Mouse (Mus musculus) spleen, adult 10 weeks (tissue): Measurements from ENCODE around the gene Gm45799. TPM values are rescaled to one million over a fixed set of nuclear protein-coding genes. Genes with fewer than 3 reads are reported as not detected.

ENCODE experiments used
- polyA plus RNA-seq: library from polyadenylated mRNA; stranded (reverse); fragments of 350-450 nt; fragmentation: Illumina TruSeq; extraction: RNeasy Lipid Tissue Mini Kit (QIAGEN cat#74804); gene quantifications from one replicate; pipeline ENCODE4 v1.2.3, GENCODE M21; 2015; ENCODE audit warnings: low replicate concordance; ENCODE audit not compliant: insufficient read depth

Gene Gm45799
- 6.7 TPM for polyA plus RNA-seq

GRCm38 (mm10) chr7:105640233-105640893 is at the start of gene Gm45799, which contains the start of gene Arfip2:
TSS of gene Gm45799 (plus strand) at chr7:105640552.
TSS of gene Arfip2 (minus strand) at chr7:105640416.

GRCm38 (mm10) chr7:105633127-105633800 is 7.1 kb upstream of the Gm45799 start, which contains the start of gene Trim3:
TSS of gene Trim3 (minus strand) at chr7:105633571.

GRCm38 (mm10) chr7:105639756-105640155 is 596 bp upstream of the Gm45799 start, which contains the start of gene Timm10b:
TSS of gene Timm10b (plus strand) at chr7:105640056.

GRCm38 (mm10) chr7:105650639-105651435 is 10.5 kb downstream of the Gm45799 start, which contains the start of gene Dnhd1:
TSS of gene Dnhd1 (plus strand) at chr7:105650827.

Other genes with a start within 250 kb of the Gm45799 start
- 19.9 TPM for gene Fam160a2, start 240.5 kb upstream of the Gm45799 start, polyA plus RNA-seq
- gene Cnga4, start 236.0 kb upstream of the Gm45799 start, polyA plus RNA-seq: not detected
- not detected for gene Cckbr, start 214.8 kb upstream of the Gm45799 start, polyA plus RNA-seq
- 12.3 TPM for gene Cavin3, start 158.3 kb upstream of the Gm45799 start, polyA plus RNA-seq
- gene Smpd1, start 86.2 kb upstream of the Gm45799 start, polyA plus RNA-seq: 12.2 TPM
- gene Apbb1, start 58.9 kb upstream of the Gm45799 start, polyA plus RNA-seq: 1.8 TPM
- 0.26 TPM for gene Hpx, start 40.4 kb upstream of the Gm45799 start, polyA plus RNA-seq
- 38.1 TPM for gene Trim3, start 7.0 kb upstream of the Gm45799 start, polyA plus RNA-seq
- 33.4 TPM for gene Timm10b, start 496 bp upstream of the Gm45799 start, polyA plus RNA-seq
- 23.6 TPM for gene Arfip2, start 136 bp upstream of the Gm45799 start, polyA plus RNA-seq
- 7.2 TPM for gene Dnhd1, start 10.3 kb downstream of the Gm45799 start, polyA plus RNA-seq
- gene Ilk, start 96.0 kb downstream of the Gm45799 start, polyA plus RNA-seq: 159 TPM
- gene Rrp8, start 96.8 kb downstream of the Gm45799 start, polyA plus RNA-seq: 51.1 TPM
- gene Taf10, start 103.8 kb downstream of the Gm45799 start, polyA plus RNA-seq: 127 TPM
- 96.7 TPM for gene Tpp1, start 111.7 kb downstream of the Gm45799 start, polyA plus RNA-seq
- 2.1 TPM for gene Dchs1, start 147.1 kb downstream of the Gm45799 start, polyA plus RNA-seq
- gene Mrpl17, start 170.5 kb downstream of the Gm45799 start, polyA plus RNA-seq: 71.3 TPM